Mouse (Mus musculus) layer of hippocampus, postnatal 14 days (tissue): ENCODE measurements around the gene Hist2h2bb. TPM values are rescaled to one million over a fixed set of nuclear protein-coding genes. Genes with fewer than 3 reads are reported as not detected.
"Not testable (repeated sequence)": the region's sequence is repeated elsewhere in the genome, so short reads cannot be mapped to it uniquely, and the experiment has no call there.

Experiments used
- DNase-seq, 2 experiments: peaks; one replicate each; pipeline ENCODE4 v3.0.0; 2021 to 2022; ENCODE audit warnings: low spot score in 2 of 2, mixed read lengths in 1 of 2
- total RNA-seq, 2 experiments: library from RNA; stranded (reverse); gene quantifications; 2 replicates each; pipeline ENCODE4 v1.2.3; 2021

Hist2h2bb gene
- total RNA-seq, 2 experiments from 2014 or later, result 133 to 147 TPM

DNA sequence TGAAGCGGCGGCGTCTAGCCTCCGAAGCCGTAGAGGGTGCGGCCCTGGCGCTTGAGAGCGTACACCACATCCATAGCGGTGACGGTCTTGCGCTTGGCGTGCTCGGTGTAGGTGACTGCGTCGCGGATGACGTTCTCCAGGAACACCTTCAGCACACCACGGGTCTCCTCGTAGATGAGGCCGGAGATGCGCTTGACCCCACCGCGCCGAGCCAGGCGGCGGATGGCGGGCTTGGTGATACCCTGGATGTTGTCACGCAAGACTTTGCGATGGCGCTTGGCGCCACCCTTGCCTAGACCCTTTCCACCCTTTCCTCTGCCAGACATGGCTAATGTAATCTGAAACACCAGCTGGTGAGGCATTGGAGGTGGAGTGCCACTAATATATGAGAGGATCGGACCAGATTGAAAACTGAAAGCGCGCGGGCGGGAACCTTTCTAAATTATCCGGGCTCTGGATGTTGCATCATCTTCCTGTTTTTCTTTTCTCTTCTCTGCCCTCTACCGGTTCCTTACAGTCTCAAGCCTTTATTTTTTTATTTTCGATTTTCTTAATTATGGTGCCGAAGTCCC lies 6.5 kb upstream of the Hist2h2bb start, which contains the start of gene Hist2h4:
TSS of gene Hist2h4 (minus strand) at position 333 of the 572 bp plus-strand sequence.
- peak; percentile 98 for DNase-seq

DNA sequence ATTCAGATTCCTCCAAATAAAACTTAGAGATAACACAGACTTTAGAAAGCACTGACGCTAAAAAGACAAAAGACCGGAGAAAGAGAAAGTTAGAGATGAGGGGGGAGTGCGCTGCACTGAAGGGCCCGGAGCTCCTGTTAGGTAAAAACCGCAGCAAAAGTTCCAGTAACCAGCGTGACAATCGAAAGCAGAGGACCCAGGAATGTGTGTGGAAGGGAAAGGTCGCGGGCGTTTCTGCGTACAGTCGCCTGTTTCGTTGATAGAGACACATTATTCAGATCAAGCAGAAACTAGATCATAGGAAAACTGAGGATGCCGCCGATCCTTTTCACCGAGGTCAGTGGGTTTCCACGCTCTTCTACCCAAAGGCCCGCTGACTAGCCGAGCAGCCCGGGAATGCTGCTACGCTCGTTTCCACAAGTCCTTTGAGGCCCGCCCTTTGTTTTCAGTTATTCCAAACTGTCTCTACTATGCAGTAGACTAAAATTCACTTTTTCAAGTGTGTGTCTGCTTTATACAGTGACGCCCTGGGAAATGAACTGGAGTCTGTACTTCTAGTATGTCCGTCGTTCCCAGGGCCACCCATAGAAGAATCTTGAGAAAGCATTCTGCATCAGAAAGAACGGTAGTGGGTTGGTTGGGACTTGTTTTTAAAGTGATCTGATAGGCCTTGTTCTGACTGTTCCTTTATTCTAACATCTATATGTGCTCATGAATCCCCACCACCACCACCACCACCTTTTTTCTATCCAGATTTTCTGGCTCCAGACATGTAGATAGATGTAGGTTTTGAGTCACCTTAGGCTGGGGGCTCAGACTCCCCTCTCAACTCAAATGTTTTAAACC lies 5.8 kb upstream of the Hist2h2bb start:
- peak in 1 of 2 experiments; percentile 54 for DNase-seq

DNA sequence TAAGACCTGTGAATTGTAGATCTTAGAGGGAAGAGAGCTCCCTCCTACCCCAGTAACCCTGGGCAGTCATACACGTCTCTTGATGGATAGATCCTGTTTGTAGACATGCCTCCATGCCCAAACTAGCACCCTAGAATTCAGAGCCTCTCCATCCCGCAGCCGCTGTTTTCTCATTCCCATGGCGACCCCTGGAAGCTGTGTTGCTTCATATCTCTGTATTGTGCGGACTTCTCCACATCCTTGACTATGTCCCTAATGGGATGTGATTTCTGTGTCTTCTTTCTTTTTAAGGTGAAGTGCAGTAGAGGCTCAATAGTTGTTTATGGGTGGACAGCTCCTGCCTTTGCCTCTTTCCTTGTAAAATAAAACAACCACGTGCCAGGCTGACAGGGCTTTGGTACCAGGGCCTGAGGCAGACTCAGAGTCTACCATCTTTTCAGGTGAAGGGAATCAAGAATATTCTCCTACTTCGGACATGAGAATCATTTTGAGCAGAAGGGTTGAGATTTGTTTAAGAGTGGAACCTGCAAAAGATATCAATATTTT lies 5.1 kb upstream of the Hist2h2bb start:
- DNase-seq, result no peak

DNA sequence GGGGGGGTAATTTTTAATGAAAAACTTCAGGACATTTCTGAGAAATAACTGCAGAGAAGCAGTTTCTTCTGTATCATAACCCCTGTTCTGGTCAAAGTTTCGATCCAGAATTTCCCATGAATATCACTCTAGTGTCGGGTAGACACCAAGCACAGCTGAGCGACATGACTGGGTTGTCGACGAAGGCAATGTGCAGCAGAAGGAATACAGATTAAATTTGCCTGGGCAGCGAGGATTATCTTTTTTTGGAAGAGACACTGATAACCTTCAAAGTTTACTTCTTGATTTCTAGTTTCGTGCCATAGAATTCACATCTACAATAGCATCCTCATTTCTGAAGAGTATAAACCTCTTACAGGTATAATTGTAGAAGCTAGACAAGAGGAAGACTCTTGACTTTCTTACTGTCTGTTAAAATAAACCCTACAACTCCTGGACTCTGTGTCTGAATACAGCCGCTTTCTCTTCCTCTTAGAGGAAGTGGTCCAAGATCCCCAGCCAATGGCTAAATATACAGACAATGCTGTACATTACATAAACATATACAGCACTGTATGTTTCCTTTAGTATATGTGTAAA lies 3.3 kb upstream of the Hist2h2bb start:
- no peak for DNase-seq

DNA sequence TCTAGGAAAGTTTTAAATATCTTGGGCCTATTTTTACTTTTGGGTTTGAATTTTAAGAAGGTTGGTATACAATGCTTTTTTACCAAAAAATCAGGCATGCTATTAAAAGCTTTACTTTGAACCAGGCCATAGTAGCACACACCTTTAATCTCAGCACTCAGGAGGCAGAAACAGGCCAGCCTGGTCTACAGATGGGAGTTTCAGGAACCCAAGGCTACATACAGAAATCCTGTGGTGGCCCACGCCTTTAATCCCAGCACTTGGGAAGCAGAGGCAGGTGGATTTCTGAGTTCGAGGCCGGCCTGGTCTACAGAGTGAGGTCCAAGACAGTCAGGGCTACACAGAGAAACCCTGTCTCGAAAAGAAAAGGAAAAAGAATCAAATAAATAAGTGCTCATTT lies 2.0 kb upstream of the Hist2h2bb start:
- no peak for DNase-seq

DNA sequence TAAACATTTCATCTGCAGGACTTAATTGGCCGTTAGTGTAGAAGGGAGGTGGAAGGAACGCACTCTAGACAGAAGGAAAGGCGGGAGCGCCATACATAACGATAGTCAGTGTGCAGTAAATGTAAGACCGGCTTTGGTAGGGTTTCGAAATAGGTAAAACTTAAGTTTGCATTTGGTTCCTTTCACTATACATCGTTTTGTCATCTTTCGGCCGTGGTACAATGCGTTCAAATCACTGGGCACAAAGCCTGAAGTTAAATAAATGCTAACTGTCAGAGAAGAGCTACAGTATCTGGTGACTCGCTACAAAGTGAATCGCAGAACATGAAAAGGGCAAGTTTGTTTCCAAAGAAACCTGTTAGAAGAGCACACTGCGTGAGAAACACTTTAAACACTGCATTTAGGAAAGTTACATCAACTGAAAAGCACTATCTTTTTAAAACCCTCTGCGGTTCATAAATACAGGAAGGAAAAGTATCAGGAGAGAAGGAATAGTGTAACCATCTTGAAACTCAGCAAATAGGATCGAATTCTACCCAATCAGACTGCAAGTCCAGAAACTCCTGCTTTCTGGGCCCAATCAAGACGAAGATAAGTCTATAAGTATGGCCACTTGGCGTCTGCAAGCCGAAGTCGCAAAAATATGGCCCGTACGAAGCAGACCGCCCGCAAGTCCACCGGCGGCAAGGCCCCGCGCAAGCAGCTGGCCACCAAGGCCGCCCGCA lies 1.3 kb upstream of the Hist2h2bb start, which contains the start of gene Hist2h3b:
TSS of gene Hist2h3b (plus strand) at position 604 of the 725 bp plus-strand sequence.
- DNase-seq, result peak; percentile 83 to 88

DNA sequence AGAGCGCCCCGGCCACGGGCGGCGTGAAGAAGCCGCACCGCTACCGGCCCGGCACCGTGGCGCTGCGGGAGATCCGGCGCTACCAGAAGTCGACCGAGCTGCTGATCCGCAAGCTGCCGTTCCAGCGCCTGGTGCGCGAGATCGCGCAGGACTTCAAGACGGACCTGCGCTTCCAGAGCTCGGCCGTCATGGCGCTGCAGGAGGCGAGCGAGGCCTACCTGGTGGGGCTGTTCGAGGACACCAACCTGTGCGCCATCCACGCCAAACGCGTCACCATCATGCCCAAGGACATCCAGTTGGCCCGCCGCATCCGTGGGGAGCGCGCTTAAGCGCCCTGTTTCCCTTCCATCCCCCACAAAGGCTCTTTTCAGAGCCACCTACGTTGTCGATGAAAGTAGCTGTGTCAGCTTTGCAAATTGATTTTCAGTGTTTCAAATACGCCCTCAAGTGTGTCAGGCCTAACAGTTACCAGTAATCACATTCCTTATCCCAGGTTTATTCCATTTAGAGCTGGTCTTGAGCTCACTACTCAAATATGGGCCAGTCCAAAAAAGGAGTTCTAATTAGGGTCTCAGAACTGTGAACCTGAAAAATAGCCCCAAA lies 675 bp upstream of the Hist2h2bb start:
- DNase-seq, result peak in 1 of 2 experiments; percentile 33

DNA sequence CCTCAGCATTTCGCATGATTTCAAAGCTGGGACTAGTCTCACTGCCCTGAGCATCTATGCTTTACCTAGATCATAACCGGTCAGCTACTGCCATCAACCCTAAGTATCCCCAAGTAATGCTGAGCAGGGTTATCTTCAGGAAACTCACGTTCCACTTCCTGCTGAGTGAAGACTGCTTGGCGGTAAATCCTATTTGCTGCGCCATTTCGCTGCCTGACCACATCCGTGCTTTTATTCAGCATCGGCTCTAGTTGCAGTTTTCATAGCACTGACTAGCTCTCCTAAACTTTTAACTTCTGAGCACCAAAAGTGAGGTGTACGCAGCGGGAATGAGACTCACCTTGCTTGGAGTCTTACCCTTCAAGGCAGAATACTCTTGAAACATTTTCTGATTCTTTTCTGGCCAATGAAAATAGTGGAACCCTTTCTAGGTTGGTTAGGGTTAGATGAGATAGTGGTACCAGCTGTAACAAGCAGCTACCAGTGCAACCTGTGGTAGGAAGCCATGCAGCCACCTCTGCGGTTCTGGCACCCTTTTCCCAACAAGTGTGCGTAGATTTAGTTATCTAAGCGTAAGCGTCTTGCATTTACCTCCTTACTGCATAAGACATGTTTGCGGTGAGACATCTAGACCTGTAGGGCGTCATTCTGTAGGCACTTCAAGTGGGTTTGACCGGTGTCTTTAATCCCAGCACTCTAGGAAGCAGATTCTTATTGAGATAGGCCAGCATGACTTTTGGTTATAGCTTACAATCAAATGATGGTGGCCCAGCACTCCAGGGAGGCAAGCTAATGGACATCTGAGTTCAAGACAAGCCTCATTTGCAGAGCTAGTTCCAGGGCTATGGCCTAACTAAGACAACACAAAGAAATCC lies 4.3 kb downstream of the Hist2h2bb start:
- no peak for DNase-seq

DNA sequence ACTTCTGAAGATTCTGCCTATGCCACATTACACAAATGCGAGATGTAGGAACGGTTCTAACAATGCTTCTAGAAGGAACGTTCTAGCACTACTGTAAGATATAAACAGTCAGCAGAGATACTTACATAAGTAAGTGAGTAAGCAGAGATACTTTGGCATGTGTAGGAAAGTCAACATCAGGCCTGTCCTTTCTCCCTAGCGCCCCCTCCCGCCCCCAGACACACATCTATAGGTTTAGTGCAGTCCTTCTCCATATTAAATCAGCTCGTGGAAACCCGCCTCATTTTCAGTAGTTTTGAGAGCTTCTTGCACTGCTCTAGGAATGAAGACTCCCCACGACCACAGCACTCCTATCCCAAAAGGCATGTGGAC lies 7.9 kb downstream of the Hist2h2bb start:
- DNase-seq, result no peak

DNA sequence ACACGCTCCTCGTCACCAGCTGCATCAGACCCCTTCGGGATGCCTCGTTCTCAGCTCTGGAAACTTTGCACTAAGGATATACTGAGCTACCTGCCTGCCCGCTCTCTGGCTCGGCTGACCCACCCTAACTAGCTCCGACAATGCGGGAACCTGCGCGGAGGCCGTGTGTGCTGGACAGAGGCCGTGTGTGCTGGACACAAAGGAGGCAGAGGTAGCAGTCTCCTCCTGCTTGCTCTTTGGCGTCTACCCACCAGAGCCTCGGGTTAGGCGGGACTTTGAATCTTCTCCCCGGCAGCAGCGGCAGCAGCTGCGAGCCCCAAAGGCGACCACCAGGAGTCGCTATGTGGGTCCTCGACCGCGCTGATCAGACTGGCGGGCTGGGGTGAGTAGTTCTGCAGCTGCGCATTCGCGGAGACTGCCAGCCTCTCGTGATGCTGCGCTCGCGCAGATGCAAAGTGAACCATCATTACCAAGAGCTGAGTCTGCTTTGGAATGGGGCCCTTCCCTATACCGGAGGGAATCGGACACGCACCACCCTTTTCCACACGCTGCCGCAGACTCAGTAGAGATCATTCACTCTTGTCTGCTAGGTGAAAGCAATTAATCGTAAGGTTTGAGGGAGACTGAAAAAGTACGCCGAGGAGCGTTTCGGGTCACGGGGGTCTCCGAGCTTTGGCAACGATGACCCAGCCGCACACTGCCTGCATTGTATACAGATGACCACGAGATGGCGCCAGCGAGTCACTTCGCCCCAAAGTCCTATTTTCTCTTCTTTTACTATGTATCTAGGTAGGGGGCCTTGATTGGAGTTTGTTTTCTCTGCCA lies 8.5 kb downstream of the Hist2h2bb start:
- peak; percentile 93 to 94 for DNase-seq

DNA sequence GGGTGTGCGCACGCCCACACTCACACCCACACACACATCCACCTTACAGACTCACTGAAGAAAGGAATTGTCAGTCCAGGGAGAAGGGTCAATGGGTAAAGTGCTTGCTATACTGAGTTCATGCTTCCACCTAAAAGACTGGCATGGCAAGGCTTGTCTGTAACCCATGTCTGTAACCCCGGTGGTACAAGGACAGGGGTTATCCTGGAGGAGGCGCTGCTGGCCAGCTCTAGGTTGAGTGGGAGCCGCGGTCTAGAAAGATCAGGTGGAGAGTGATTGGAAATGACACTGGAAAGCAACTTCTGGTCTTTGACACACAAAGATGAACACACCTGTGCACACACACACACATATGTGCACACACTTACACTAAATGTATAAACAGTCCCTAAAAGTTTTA lies 11.1 kb downstream of the Hist2h2bb start:
- no peak for DNase-seq

DNA sequence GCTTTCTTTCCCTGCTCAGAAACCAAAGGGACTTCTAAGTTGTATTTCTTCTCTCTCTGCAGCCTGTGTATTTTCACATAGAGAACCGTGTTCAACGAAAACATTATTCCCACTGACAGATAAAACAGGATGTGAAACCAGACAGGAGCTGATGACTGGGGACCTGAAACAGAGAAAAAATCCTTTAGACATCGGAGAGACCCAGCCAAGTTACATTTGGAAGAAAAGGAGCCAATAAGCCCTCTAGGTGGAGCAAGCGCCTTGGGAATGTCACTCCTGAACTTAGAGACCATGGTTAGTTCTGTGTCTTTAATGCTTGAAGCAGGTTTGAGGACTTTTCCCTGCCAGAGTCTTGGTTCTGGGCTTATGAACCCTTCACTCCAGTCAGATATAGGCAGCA lies 14.9 kb downstream of the Hist2h2bb start:
- DNase-seq, result peak in 1 of 2 experiments; percentile 58

DNA sequence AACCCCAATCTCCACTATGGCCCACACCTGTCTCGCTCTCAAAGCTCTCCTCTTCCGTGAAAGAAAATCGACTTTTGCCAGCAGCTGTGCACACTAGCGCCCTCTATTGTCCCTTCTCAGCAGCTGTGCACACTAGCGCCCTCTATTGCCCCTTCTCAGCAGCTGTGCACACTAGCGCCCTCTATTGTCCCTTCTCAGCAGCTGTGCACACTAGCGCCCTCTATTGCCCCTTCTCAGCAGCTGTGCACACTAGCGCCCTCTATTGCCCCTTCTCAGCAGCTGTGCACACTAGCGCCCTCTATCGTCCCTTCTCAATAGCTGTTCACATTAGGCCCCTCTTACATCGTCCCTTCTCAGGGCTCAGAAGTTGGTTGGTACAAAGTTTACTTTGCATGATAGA lies 17.8 kb downstream of the Hist2h2bb start:
- DNase-seq, result not testable (repeated sequence)

DNA sequence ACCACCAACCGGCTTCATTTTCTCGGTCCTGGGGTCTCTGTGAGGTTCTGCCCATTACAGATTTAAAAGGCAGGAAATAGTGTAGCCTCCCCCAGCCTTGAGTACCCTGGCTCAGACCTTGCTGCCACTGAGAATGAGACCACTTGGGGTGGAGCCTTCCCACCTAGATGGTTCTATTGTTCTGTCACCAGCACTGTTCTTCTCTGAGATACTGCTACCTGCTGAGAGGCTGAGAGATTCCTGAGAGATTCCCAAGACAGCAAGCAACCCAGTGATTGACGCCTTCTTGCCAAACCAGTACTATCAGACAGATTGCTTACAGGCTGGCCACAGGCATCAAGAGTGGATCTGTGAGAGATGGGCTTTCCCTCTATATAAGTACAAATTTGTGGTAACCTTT lies 19.6 kb downstream of the Hist2h2bb start:
- no peak for DNase-seq

DNA sequence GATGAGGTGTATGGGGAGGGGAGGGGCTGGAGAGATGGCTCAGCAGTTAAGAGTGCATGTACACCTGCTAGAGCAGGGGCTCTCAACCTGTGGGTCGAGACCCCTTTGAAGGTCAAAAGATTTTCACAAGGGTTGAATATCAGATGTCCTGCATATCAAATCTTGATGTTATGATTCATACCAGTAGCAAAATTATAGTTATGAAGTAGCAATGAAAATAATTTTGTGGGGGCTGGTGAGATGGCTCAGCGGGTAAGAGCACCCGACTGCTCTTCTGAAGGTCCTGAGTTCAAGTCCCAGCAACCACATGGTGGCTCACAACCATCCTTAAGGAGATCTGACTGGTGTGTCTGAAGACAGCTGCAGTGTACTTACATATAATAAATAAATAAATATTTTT lies 21.2 kb downstream of the Hist2h2bb start:
- DNase-seq, result not testable (repeated sequence)

DNA sequence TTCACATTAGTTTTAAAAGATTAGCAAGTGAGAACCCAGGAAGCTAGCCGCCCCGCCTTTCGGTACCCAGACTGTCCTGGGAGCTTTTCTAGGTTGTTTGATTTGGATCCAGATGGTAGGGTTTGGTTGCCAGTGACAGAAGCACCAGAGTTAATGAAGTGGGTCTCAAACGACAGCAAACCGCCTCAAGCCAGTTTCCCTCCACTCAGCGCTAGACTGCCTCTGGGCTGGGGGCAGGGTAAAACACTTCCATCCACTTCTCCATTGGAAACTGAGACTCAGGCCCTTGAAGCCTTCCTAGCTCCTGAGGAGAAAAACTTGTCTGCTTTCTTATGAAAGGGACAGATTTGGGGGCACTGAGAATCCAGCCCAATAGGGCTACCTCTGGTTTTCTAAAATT lies 23.1 kb downstream of the Hist2h2bb start:
- no peak for DNase-seq

DNA sequence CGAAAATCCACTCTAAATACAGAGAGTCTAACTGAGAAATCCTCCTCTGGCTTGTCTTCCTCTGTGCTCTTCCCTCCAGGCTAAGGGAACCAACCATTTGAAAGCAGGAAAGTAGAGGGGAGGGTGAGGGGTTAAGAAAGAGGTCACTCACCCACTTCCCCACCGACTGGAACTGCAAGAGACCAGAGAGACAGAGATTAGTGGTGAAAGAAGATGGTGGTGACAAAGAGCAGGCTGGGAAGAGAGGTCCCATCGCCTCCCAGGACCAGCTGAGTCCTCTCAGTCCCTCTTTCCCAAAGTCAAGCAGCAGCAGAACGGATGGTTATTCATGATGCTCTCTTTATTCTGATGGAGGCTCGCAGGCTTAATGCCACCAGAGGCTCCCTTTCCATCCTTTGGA lies 23.8 kb downstream of the Hist2h2bb start:
- no peak for DNase-seq

DNA sequence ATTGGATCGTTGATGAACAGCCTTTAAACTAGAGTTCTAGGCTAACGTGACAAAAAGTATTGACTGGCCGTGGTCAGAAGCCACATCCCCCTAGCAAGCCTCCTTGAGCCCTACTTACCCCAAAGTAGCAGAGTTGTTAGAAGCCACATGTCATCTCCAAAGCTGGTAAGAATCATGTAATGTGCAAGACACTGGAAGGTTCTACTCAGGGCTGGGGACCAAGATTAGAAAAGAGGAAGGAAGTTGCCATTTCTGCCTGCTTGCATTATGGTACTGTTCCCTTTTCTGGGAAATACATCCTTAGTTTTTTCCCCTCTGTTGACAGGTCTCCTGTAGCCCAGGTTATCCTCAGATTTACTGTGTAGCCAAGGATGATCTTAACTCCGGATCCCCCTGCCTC lies 24.2 kb downstream of the Hist2h2bb start, which contains the start of gene Fcgr1:
TSS of gene Fcgr1 (minus strand) at position 183 of the 400 bp plus-strand sequence.
- no peak for DNase-seq

DNA sequence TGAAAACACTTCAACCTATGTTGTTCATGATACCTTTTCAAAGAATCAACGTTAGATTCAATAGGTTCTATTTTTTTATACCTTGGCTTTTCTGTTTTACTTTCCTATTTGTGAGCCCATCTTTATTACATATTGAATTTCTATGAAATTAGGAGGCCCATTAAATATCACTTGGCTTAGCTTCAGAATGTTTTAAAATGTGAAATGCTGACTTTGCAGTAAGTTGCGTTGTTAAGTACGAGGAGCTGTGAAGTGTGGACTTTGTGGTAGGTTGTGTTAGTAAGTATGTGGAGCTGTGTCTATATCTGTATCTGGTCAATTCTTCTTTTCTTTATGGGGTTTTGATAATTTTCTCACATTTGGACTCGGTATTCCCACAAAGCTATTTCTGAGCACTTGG lies 28.8 kb downstream of the Hist2h2bb start:
- no peak for DNase-seq
